Mouse (Mus musculus) erythroblast, embryonic 14.5 days (primary cell): ENCODE results near the gene Rpl28.

Source experiments
- GATA1 ChIP-seq: IDR thresholded peaks from 2 replicates; pipeline ENCODE4 v1.6.1; 2012; ENCODE audit warnings: low read length, inconsistent platforms, mixed read lengths
- TAL1 ChIP-seq: IDR thresholded peaks from 3 replicates; pipeline ENCODE4 v1.6.1; 2012; ENCODE audit warnings: low read length, inconsistent platforms, mixed read lengths

DNA sequence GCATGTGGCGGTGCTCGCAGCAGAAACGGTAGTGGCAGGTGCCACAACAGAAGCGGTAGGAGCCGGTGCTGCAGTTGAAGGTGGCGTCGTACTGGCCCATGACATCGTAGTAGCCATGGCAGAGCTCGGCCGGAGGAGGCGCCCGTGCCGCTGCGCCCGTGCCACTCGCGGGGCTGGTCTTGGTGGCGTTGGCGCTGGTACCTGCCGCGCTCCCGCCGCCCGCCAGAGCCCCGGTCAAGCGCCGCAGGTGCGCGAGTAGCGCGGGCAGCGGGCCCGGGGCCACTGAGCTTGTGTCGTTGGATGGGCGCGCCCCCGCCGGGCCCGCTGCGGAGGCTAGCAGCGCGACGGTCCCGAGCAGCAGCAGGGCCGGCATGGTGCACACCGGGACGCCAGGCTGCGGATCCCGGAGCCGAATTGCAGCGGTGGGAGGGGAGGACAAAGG is 43.7 kb downstream of the Rpl28 start:
- TF ChIP-seq GATA1 (no peak), TAL1 (no peak)
